Mouse (Mus musculus) brain, embryonic 14.5 days (tissue): ENCODE measurements at regions not wholly inside any gene's neighbourhood (a gene's known extent, or its start where the extent isn't known, plus 50 kb on each side); places are given as distances from the start of the nearest gene placed in this dataset.

ENCODE experiments used
- CTCF ChIP-seq: fragments of 200-500 bp; IDR thresholded peaks from 2 replicates; pipeline ENCODE4 v1.5.1; 2012; ENCODE audit warnings: inconsistent platforms, mild to moderate bottlenecking, moderate library complexity, borderline replicate concordance; ENCODE audit not compliant: insufficient read depth, insufficient read length; ENCODE audit errors: extremely low read depth
- POLR2A ChIP-seq: fragments of 200-500 bp; IDR thresholded peaks from 2 replicates; pipeline ENCODE4 v1.6.1; 2012; ENCODE audit warnings: mild to moderate bottlenecking, inconsistent platforms, borderline replicate concordance; ENCODE audit not compliant: poor library complexity, insufficient read depth, insufficient read length, severe bottlenecking; ENCODE audit errors: extremely low read depth

DNA sequence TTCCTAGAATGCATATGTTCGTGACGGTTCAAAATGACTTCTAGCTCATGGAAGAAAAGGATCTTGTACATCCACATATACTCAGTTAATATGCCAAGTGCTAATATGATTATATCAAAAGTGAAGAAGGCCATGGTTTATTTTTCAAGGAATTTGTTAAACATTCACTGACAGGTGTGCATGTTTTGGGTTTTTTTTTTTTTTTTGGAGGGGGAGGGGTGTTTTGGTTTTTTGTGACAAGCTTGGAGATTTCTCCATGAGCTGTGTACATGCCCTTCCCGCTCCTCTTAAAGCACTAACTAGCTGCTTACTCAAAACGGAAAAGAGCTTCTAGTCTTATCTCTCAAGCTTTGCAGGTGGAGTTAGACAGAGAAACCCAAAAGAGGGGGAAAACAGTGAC lies 187.1 kb upstream of the Atp2b1 start:
- no peak for TF ChIP-seq POLR2A
- TF ChIP-seq CTCF: no peak
